Mouse (Mus musculus): ENCODE data around the gene Rufy2.

GRCm38 (mm10) chr10:62990636-62991035 is 10.6 kb downstream of the Rufy2 start:
- TF ChIP-seq CTCF (IDR thresholded peaks at IDR 0.05; ENCODE audit: low read depth, low read length) (no peak), POLR2A (IDR thresholded peaks at IDR 0.05; ENCODE audit: borderline replicate concordance, low read depth, low read length) (no peak)

All from bone marrow macrophage, adult 2 months (primary cell).